In genomic region chr10:94919960-94920359, GRCm38 (mm10) we compare ENCODE assay signal across 11 mouse cellular contexts. TPM values are rescaled to one million over a fixed set of nuclear protein-coding genes. Genes with fewer than 3 reads are reported as not detected.
DNase-seq lines count a peak whose midpoint lies in the region; ATAC-seq and TF ChIP-seq lines count a peak whose summit lies in the region.
"Had no signal": no experiment of that assay in that cellular context is flagged by ENCODE, and none has a peak within 500 bp of the region (broad histone marks: within the 10 kb centered on the region; RNA-seq: fewer than 3 reads in every experiment).

No protein-coding gene starts in this region.

- peak overlapping the region; percentile 17; the same call in 1 of the 2 replicates for H3K4me3 ChIP-seq in heart, embryonic 15.5 days
- no peak overlapping the region for H3K4me3 ChIP-seq in lung, postnatal 0 days (ENCODE audit: low read depth, low read length)
- no peak overlapping the region for H3K4me3 ChIP-seq in stomach, embryonic 16.5 days (replicated peaks; ENCODE audit: low read length)
- no peak overlapping the region for H3K4me3 ChIP-seq in hindbrain, embryonic 12.5 days
- H3K4me3 ChIP-seq: embryonic facial prominence, embryonic 13.5 days; hindbrain, embryonic 13.5 days had no signal

- TF ChIP-seq EP300 in lung, postnatal 0 days (IDR thresholded peaks at IDR 0.05): no peak

- H3K9me3 ChIP-seq in heart, embryonic 15.5 days (replicated peaks): no peaks in the 10 kb centered on the region
- no peaks in the 10 kb centered on the region for H3K9me3 ChIP-seq in lung, postnatal 0 days (ENCODE audit: low read length)
- H3K9me3 ChIP-seq in stomach, embryonic 16.5 days (replicated peaks; ENCODE audit: control insufficient read depth, low read length): no peaks in the 10 kb centered on the region
- no peaks in the 10 kb centered on the region for H3K9me3 ChIP-seq in hindbrain, embryonic 12.5 days (replicated peaks)
- H3K9me3 ChIP-seq: embryonic facial prominence, embryonic 13.5 days; hindbrain, embryonic 13.5 days had no signal

- H3K4me2 ChIP-seq in heart, embryonic 15.5 days: peak overlapping the region; percentile 46
- no peak overlapping the region for H3K4me2 ChIP-seq in lung, postnatal 0 days (replicated peaks; ENCODE audit: low read depth, low read length)
- no peak overlapping the region for H3K4me2 ChIP-seq in stomach, embryonic 16.5 days (ENCODE audit: low read depth, low read length)
- no peak overlapping the region for H3K4me2 ChIP-seq in hindbrain, embryonic 12.5 days (replicated peaks)
- H3K4me2 ChIP-seq: embryonic facial prominence, embryonic 13.5 days; hindbrain, embryonic 13.5 days had no signal

- H3K9ac ChIP-seq in heart, embryonic 15.5 days: no peak overlapping the region
- no peak overlapping the region for H3K9ac ChIP-seq in lung, postnatal 0 days (replicated peaks; ENCODE audit: low read depth)
- no peak overlapping the region for H3K9ac ChIP-seq in stomach, embryonic 16.5 days (ENCODE audit: low read length)
- no peak overlapping the region for H3K9ac ChIP-seq in hindbrain, embryonic 12.5 days
- H3K9ac ChIP-seq: embryonic facial prominence, embryonic 13.5 days; hindbrain, embryonic 13.5 days had no signal

- H3K27me3 ChIP-seq in heart, embryonic 15.5 days: no peaks in the 10 kb centered on the region
- H3K27me3 ChIP-seq in lung, postnatal 0 days (replicated peaks; ENCODE audit: insufficient read depth, low read length): no peaks in the 10 kb centered on the region
- H3K27me3 ChIP-seq in stomach, embryonic 16.5 days (ENCODE audit: control insufficient read depth, insufficient read depth, low read length): no peaks in the 10 kb centered on the region
- no peaks in the 10 kb centered on the region for H3K27me3 ChIP-seq in hindbrain, embryonic 12.5 days
- H3K27me3 ChIP-seq: embryonic facial prominence, embryonic 13.5 days; hindbrain, embryonic 13.5 days; Patski had no signal

- ATAC-seq in heart, embryonic 15.5 days (replicated peaks; ENCODE audit: insufficient number of reproducible peaks, insufficient read depth, low FRiP score, low read depth): no peak
- peak; percentile 39; the same call in 1 of the 2 replicates for ATAC-seq in lung, postnatal 0 days
- ATAC-seq in stomach, embryonic 16.5 days (ENCODE audit: insufficient read depth, low FRiP score): 0 out of 2 replicates have a peak, but pooled peaks have one; percentile 29
- ATAC-seq in hindbrain, embryonic 12.5 days (ENCODE audit: low FRiP score): no peak
- ATAC-seq: forebrain, embryonic 14.5 days had no signal

- 53% methylated on average over 2 of the region's 2 CpGs for whole genome bisulfite sequencing in heart, embryonic 15.5 days
- 48% methylated on average over 2 of the region's 2 CpGs for whole genome bisulfite sequencing in lung, postnatal 0 days
- WGBS in stomach, embryonic 16.5 days: 37% methylated on average over 2 of the region's 2 CpGs
- WGBS in hindbrain, embryonic 12.5 days: 78% methylated on average over 2 of the region's 2 CpGs

- no peaks in the 10 kb centered on the region for H3K36me3 ChIP-seq in heart, embryonic 15.5 days
- no peaks in the 10 kb centered on the region for H3K36me3 ChIP-seq in lung, postnatal 0 days (ENCODE audit: insufficient read depth, low read length)
- no peaks in the 10 kb centered on the region for H3K36me3 ChIP-seq in stomach, embryonic 16.5 days (ENCODE audit: control insufficient read depth, insufficient read depth, low read length)
- H3K36me3 ChIP-seq in hindbrain, embryonic 12.5 days: no peaks in the 10 kb centered on the region
- H3K36me3 ChIP-seq: embryonic facial prominence, embryonic 13.5 days had no signal

- DNase-seq in heart, adult 8-10 months (ENCODE audit: low spot score): no peak
- no peak for DNase-seq in lung, postnatal 0 days (ENCODE audit: low spot score)
- no peak for DNase-seq in lung, postnatal 10 days
- DNase-seq in liver: peak; percentile 43

- no peak for TF ChIP-seq CTCF in lung, postnatal 0 days (IDR thresholded peaks at IDR 0.05)

- H3K4me1 ChIP-seq in heart, embryonic 15.5 days (replicated peaks): peaks cover 17% of the 10 kb centered on the region
- H3K4me1 ChIP-seq in lung, postnatal 0 days (ENCODE audit: insufficient read depth, low read depth, low read length): 0 out of 2 replicates have a peak, but pooled peaks cover 6% of the 10 kb centered on the region
- no peaks in the 10 kb centered on the region for H3K4me1 ChIP-seq in stomach, embryonic 16.5 days (ENCODE audit: control insufficient read depth, insufficient read depth, low read length)
- peaks cover 18% of the 10 kb centered on the region for H3K4me1 ChIP-seq in hindbrain, embryonic 12.5 days

- H3K27ac ChIP-seq in heart, embryonic 15.5 days: no peak overlapping the region
- H3K27ac ChIP-seq in lung, postnatal 0 days (ENCODE audit: low read length): 0 out of 2 replicates have a peak overlapping the region, but pooled peaks have one; percentile 26
- no peak overlapping the region for H3K27ac ChIP-seq in stomach, embryonic 16.5 days (ENCODE audit: low read length)
- H3K27ac ChIP-seq in hindbrain, embryonic 12.5 days: no peak overlapping the region
- H3K27ac ChIP-seq: embryonic facial prominence, embryonic 13.5 days; hindbrain, embryonic 13.5 days had no signal

RNA-seq across cellular contexts. Expression of gene Plxnc1, which starts 24.7 kb away (rescaled TPM):
- polyA plus RNA-seq in heart, embryonic 15.5 days (2015; fragmentation: Nextera tagmentation; extraction: Ambion mirVana): 2.9 and 3.5 TPM in 2 replicates
- 1 to 10 TPM; 1.9 to 2.8 (median 2.3) TPM for total RNA-seq in heart, adult 8-10 months (2022)
- polyA plus RNA-seq in lung, postnatal 0 days (2015; fragmentation: Nextera tagmentation; extraction: Ambion mirVana): 3.2 and 4.2 TPM in 2 replicates
- 1.2 and 1.9 TPM in 2 replicates for polyA plus RNA-seq in stomach, embryonic 16.5 days (2015; fragmentation: Nextera tagmentation; extraction: Ambion mirVana)
- polyA plus RNA-seq in hindbrain, embryonic 12.5 days (2016; fragmentation: Nextera tagmentation; extraction: Ambion mirVana): 6.4 and 6.7 TPM in 2 replicates

Comparison
In these comparisons a context has a peak if more than half of its experiments do, and no peak if none do; other contexts are left out.
1. ATAC-seq: peak in lung, postnatal 0 days (single experiment) and stomach, embryonic 16.5 days (single experiment); none in heart, embryonic 15.5 days (single experiment) and hindbrain, embryonic 12.5 days (single experiment).